In the genomic region with DNA sequence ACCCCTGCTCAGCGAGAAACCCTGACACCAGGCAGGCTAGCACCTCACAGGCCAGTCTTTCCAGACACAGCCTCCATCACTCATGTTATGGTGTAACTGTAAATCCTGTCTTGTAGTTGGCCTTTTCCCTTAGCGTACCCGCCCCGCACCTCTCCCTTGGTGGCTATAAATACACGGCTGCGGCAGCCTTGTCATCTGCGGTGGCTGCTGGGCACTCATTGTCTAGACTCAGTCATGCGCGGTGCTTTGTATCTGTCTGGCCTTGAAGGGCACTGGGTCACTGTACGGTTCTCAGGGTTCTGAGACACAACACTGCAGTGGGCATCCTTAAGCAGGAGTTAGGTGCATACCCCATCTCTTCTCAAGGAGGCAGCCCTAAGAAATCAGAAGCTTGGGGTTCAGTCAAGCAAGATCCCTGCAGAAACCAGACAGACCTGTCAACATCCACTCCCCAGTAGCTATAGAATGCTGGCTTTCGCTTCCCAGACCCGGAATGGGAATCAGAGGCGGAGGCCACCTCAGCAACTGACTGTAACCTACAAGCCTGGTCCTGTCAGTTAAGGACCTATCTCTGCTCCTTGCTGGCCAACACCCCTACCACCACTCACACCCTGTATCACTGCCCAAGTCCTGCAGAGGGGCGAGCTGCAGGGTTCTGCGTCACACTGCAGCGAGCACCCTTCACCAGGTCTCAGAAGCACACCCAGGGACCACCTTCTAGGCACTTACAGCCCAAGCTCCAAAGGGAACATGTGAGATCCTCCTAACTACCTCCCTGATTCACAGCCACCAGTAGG, we compare ENCODE assay signal across 12 mouse cellular contexts. TPM values are rescaled to one million over a fixed set of nuclear protein-coding genes. Genes with fewer than 3 reads are reported as not detected.
DNase-seq lines count a peak whose midpoint lies in the region; ATAC-seq lines count a peak whose summit lies in the region.
"Had no signal": no experiment of that assay in that cellular context is flagged by ENCODE, and none has a peak within 500 bp of the region (broad histone marks: within the 10 kb centered on the region; RNA-seq: fewer than 3 reads in every experiment).

No protein-coding gene starts in this region.

- 0 out of 2 replicates have a peak, but pooled peaks cover 5% of the 10 kb centered on the region for H3K9me3 ChIP-seq in midbrain, embryonic 10.5 days (replicated peaks)
- no peaks in the 10 kb centered on the region for H3K9me3 ChIP-seq in midbrain, embryonic 16.5 days (replicated peaks; ENCODE audit: control insufficient read depth, low read length, poor library complexity, severe bottlenecking)
- H3K9me3 ChIP-seq in hindbrain, embryonic 10.5 days = peaks cover 3% of the 10 kb centered on the region; the same call in 1 of the 2 replicates
- no peaks in the 10 kb centered on the region for H3K9me3 ChIP-seq in neural tube, embryonic 15.5 days (replicated peaks)
- H3K9me3 ChIP-seq: lung, embryonic 15.5 days had no signal

- ATAC-seq in midbrain, embryonic 16.5 days = no peak
- peak; percentile 50 for ATAC-seq in neural tube, embryonic 15.5 days (ENCODE audit: low FRiP score)
- ATAC-seq: intestine, postnatal 0 days had no signal

- DNase-seq in adrenal gland, adult 2 months = peak; percentile 25
- no peak for DNase-seq in adrenal gland, postnatal 4 days (ENCODE audit: low spot score in 2 of 2)
- no peak for DNase-seq in midbrain, embryonic 10.5 days (ENCODE audit: low spot score)
- DNase-seq in hindbrain, embryonic 10.5 days (ENCODE audit: low spot score) = peak; percentile 31
- no peak for DNase-seq in natural killer cell, adult 2 months (ENCODE audit: low spot score in 2 of 2)
- no peak for DNase-seq in cerebellum, postnatal 10 days

- no peak overlapping the region for H3K4me3 ChIP-seq in midbrain, embryonic 10.5 days
- no peak overlapping the region for H3K4me3 ChIP-seq in midbrain, embryonic 16.5 days (ENCODE audit: low read depth, low read length)
- no peak overlapping the region for H3K4me3 ChIP-seq in hindbrain, embryonic 10.5 days
- no peak overlapping the region for H3K4me3 ChIP-seq in neural tube, embryonic 15.5 days (replicated peaks)
- H3K4me3 ChIP-seq: lung, embryonic 15.5 days had no signal

- no peaks in the 10 kb centered on the region for H3K36me3 ChIP-seq in midbrain, embryonic 10.5 days
- peaks cover 11% of the 10 kb centered on the region; the same call in 1 of the 2 replicates for H3K36me3 ChIP-seq in midbrain, embryonic 16.5 days (ENCODE audit: control insufficient read depth, insufficient read depth, low read length)
- peaks cover 7% of the 10 kb centered on the region for H3K36me3 ChIP-seq in hindbrain, embryonic 10.5 days
- H3K36me3 ChIP-seq in neural tube, embryonic 15.5 days = peaks cover 22% of the 10 kb centered on the region
- H3K36me3 ChIP-seq: G1E; lung, embryonic 15.5 days had no signal

- peaks cover 27% of the 10 kb centered on the region for H3K4me1 ChIP-seq in midbrain, embryonic 10.5 days
- H3K4me1 ChIP-seq in midbrain, embryonic 16.5 days (ENCODE audit: control insufficient read depth, insufficient read depth, low read length) = no peaks in the 10 kb centered on the region
- peaks cover 36% of the 10 kb centered on the region for H3K4me1 ChIP-seq in hindbrain, embryonic 10.5 days (replicated peaks)
- H3K4me1 ChIP-seq in neural tube, embryonic 15.5 days = peaks cover 14% of the 10 kb centered on the region
- H3K4me1 ChIP-seq: lung, embryonic 15.5 days had no signal

- H3K4me2 ChIP-seq in midbrain, embryonic 16.5 days (ENCODE audit: low read length) = no peak overlapping the region
- no peak overlapping the region for H3K4me2 ChIP-seq in neural tube, embryonic 15.5 days
- H3K4me2 ChIP-seq: lung, embryonic 15.5 days had no signal

- 72% methylated on average over 16 of the region's 16 CpGs for whole genome bisulfite sequencing in midbrain, embryonic 10.5 days
- WGBS in midbrain, embryonic 16.5 days = 54% methylated on average over 16 of the region's 16 CpGs
- WGBS in hindbrain, embryonic 10.5 days = 64% methylated on average over 16 of the region's 16 CpGs
- 43% methylated on average over 16 of the region's 16 CpGs for WGBS in neural tube, embryonic 15.5 days

- no peak overlapping the region for H3K9ac ChIP-seq in midbrain, embryonic 16.5 days (ENCODE audit: low read depth, low read length)
- no peak overlapping the region for H3K9ac ChIP-seq in neural tube, embryonic 15.5 days (replicated peaks)
- H3K9ac ChIP-seq: lung, embryonic 15.5 days had no signal

- H3K27me3 ChIP-seq in midbrain, embryonic 10.5 days (ENCODE audit: low read depth, poor library complexity, severe bottlenecking) = no peaks in the 10 kb centered on the region
- H3K27me3 ChIP-seq in midbrain, embryonic 16.5 days (ENCODE audit: control insufficient read depth, insufficient read depth, low read depth, low read length) = no peaks in the 10 kb centered on the region
- H3K27me3 ChIP-seq in hindbrain, embryonic 10.5 days (ENCODE audit: insufficient read depth, poor library complexity, severe bottlenecking) = no peaks in the 10 kb centered on the region
- H3K27me3 ChIP-seq in neural tube, embryonic 15.5 days (replicated peaks) = no peaks in the 10 kb centered on the region
- H3K27me3 ChIP-seq: lung, embryonic 15.5 days had no signal

- H3K27ac ChIP-seq in midbrain, embryonic 10.5 days (replicated peaks) = peak overlapping the region; percentile 49
- H3K27ac ChIP-seq in midbrain, embryonic 16.5 days (ENCODE audit: low read length) = no peak overlapping the region
- peak overlapping the region; percentile 71 for H3K27ac ChIP-seq in hindbrain, embryonic 10.5 days
- peak overlapping the region; percentile 52 for H3K27ac ChIP-seq in neural tube, embryonic 15.5 days (replicated peaks)
- H3K27ac ChIP-seq: lung, embryonic 15.5 days had no signal

RNA-seq across cellular contexts. Expression of a gene that starts 10.0 kb away (rescaled TPM):
- total RNA-seq in adrenal gland, adult 2 months (2021) = 1 to 10 TPM; 4.0 to 4.2 TPM
- polyA plus RNA-seq in adrenal gland, adult 2 months (2012; rRNA removed) = 35.8 and 42.0 TPM in 2 replicates
- 1 to 10 TPM; 5.5 to 6.3 TPM for total RNA-seq in adrenal gland, postnatal 4 days (2021)
- polyA plus RNA-seq in midbrain, embryonic 10.5 days (2016; fragmentation: Nextera tagmentation; extraction: Ambion mirVana) = 7.1 and 7.8 TPM in 2 replicates
- polyA plus RNA-seq in midbrain, embryonic 16.5 days (2015; fragmentation: Nextera tagmentation; extraction: Ambion mirVana) = 25.0 and 28.4 TPM in 2 replicates
- 7.6 and 7.9 TPM in 2 replicates for polyA plus RNA-seq in hindbrain, embryonic 10.5 days (2016; fragmentation: Nextera tagmentation; extraction: Ambion mirVana)
- 26.1 and 32.6 TPM in 2 replicates for polyA plus RNA-seq in neural tube, embryonic 15.5 days (2015; fragmentation: Nextera tagmentation; extraction: Ambion mirVana)
- total RNA-seq: neutrophil, adult 5-6 weeks had no signal

RNA-seq across cellular contexts. Expression of a gene that starts 20.7 kb away (rescaled TPM):
- 1 to 10 TPM; 1.5 to 4.8 TPM for total RNA-seq in adrenal gland, adult 2 months (2021)
- 2.6 and 6.5 TPM in 2 replicates for polyA plus RNA-seq in adrenal gland, adult 2 months (2012; rRNA removed)
- 1 to 10 TPM; 2.4 TPM for total RNA-seq in adrenal gland, postnatal 4 days (2021)
- 1.3 and 1.6 TPM in 2 replicates for polyA plus RNA-seq in midbrain, embryonic 10.5 days (2016; fragmentation: Nextera tagmentation; extraction: Ambion mirVana)
- 0.41 and 0.45 TPM in 2 replicates for polyA plus RNA-seq in midbrain, embryonic 16.5 days (2015; fragmentation: Nextera tagmentation; extraction: Ambion mirVana)
- polyA plus RNA-seq in hindbrain, embryonic 10.5 days (2016; fragmentation: Nextera tagmentation; extraction: Ambion mirVana) = 1.5 and 2.2 TPM in 2 replicates
- polyA plus RNA-seq in neural tube, embryonic 15.5 days (2015; fragmentation: Nextera tagmentation; extraction: Ambion mirVana) = 0.92 and 3.1 TPM in 2 replicates

RNA-seq across cellular contexts. Expression of a gene that starts 45.6 kb away (rescaled TPM):
- total RNA-seq in adrenal gland, adult 2 months (2021) = 100 to 1,000 TPM in 1 of 2 experiments, 10 to 100 TPM in 1; 93.5 to 104 TPM
- 70.0 and 82.7 TPM in 2 replicates for polyA plus RNA-seq in adrenal gland, adult 2 months (2012; rRNA removed)
- total RNA-seq in adrenal gland, postnatal 4 days (2021) = 100 to 1,000 TPM; 148 to 158 TPM
- polyA plus RNA-seq in midbrain, embryonic 10.5 days (2016; fragmentation: Nextera tagmentation; extraction: Ambion mirVana) = 41.5 and 57.6 TPM in 2 replicates
- 69.8 and 77.9 TPM in 2 replicates for polyA plus RNA-seq in midbrain, embryonic 16.5 days (2015; fragmentation: Nextera tagmentation; extraction: Ambion mirVana)
- polyA plus RNA-seq in hindbrain, embryonic 10.5 days (2016; fragmentation: Nextera tagmentation; extraction: Ambion mirVana) = 55.6 and 68.9 TPM in 2 replicates
- 56.6 and 59.9 TPM in 2 replicates for polyA plus RNA-seq in neural tube, embryonic 15.5 days (2015; fragmentation: Nextera tagmentation; extraction: Ambion mirVana)

Comparison
In these comparisons a context has a peak if more than half of its experiments do, and no peak if none do; other contexts are left out.
1. DNase-seq: peak in adrenal gland, adult 2 months (single experiment) and hindbrain, embryonic 10.5 days (single experiment); none in adrenal gland, postnatal 4 days (0 of 2), midbrain, embryonic 10.5 days (single experiment), natural killer cell, adult 2 months (0 of 2) and cerebellum, postnatal 10 days (0 of 2).